Mouse (Mus musculus): ENCODE data around the gene Chrne. TPM values are rescaled to one million over a fixed set of nuclear protein-coding genes. Genes with fewer than 3 reads are reported as not detected.

The Chrne gene
- polyA plus RNA-seq, 1 experiment from 2014 or later, result not detected

DNA sequence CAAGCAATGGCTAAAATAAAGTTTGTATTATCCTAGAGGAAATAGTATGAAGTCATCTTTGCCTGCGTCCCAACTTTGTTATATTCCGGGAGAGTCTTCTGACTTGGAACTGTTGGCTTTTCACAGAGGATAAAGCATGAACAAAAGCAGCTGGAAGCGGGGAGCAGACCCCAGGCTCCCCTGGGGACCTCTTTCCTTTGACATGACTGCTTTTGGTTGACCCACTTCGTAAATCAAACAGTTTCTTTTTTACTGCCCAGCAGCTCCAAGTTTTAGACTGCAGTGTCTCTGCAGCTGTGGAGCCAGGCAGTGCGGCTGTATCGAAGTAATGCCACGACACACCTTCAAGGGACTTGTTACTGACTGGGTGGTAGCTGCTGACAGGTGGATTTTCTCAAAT lies 52.4 kb downstream of the Chrne start:
- ATAC-seq (no peak), DNase-seq (ENCODE audit: low spot score) (no peak)
- Histone ChIP-seq H3K27me3 (replicated peaks; ENCODE audit: insufficient read depth, low read length) (no peaks in the 10 kb centered on the region), H3K9ac (replicated peaks; ENCODE audit: low read depth) (no peak overlapping the region), H3K27ac (ENCODE audit: low read length) (no peak overlapping the region), H3K4me3 (ENCODE audit: low read depth, low read length) (no peak overlapping the region), H3K36me3 (ENCODE audit: insufficient read depth, low read length) (no peaks in the 10 kb centered on the region), H3K4me1 (ENCODE audit: insufficient read depth, low read depth, low read length) (peaks cover 7% of the 10 kb centered on the region; the same call in 1 of the 2 replicates), H3K9me3 (ENCODE audit: low read length) (no peaks in the 10 kb centered on the region), H3K4me2 (replicated peaks; ENCODE audit: low read depth, low read length) (no peak overlapping the region)
- 65% methylated on average over 7 of the region's 7 CpGs for WGBS
- no peak for TF ChIP-seq CTCF (IDR thresholded peaks at IDR 0.05)
- TF ChIP-seq EP300 (IDR thresholded peaks at IDR 0.05), result no peak

Other genes starting within 250 kb of the Chrne start
- 9.1 and 9.6 TPM in 2 replicates for gene Pelp1, start 209.2 kb downstream of the Chrne start, polyA plus RNA-seq (2015; fragmentation: Nextera tagmentation; extraction: Ambion mirVana)
- gene Arrb2, start 186.6 kb downstream of the Chrne start, polyA plus RNA-seq (2015; fragmentation: Nextera tagmentation; extraction: Ambion mirVana), result 12.7 and 13.7 TPM in 2 replicates
- gene Med11, start 167.3 kb downstream of the Chrne start, polyA plus RNA-seq (2015; fragmentation: Nextera tagmentation; extraction: Ambion mirVana), result 37.3 and 37.9 TPM in 2 replicates
- gene Zmynd15, start 159.8 kb downstream of the Chrne start, polyA plus RNA-seq (2015; fragmentation: Nextera tagmentation; extraction: Ambion mirVana), result 1.0 and 1.4 TPM in 2 replicates
- 45.1 and 52.3 TPM in 2 replicates for gene Cxcl16, start 159.2 kb downstream of the Chrne start, polyA plus RNA-seq (2015; fragmentation: Nextera tagmentation; extraction: Ambion mirVana)
- gene Tm4sf5, start 114.0 kb downstream of the Chrne start, polyA plus RNA-seq (2015; fragmentation: Nextera tagmentation; extraction: Ambion mirVana), result 2.6 and 3.8 TPM in 2 replicates
- gene Vmo1, start 104.6 kb downstream of the Chrne start, polyA plus RNA-seq (2015; fragmentation: Nextera tagmentation; extraction: Ambion mirVana), result 0.43 and 0.68 TPM in 2 replicates
- 0.64 and 0.86 TPM in 2 replicates for gene Gltpd2, start 100.0 kb downstream of the Chrne start, polyA plus RNA-seq (2015; fragmentation: Nextera tagmentation; extraction: Ambion mirVana)
- 451 and 505 TPM in 2 replicates for gene Psmb6, start 93.8 kb downstream of the Chrne start, polyA plus RNA-seq (2015; fragmentation: Nextera tagmentation; extraction: Ambion mirVana)
- gene Gm40193, start 86.3 kb downstream of the Chrne start, polyA plus RNA-seq (2015; fragmentation: Nextera tagmentation; extraction: Ambion mirVana), result not detected in 2 replicates
- gene Pld2, start 79.2 kb downstream of the Chrne start, polyA plus RNA-seq (2015; fragmentation: Nextera tagmentation; extraction: Ambion mirVana), result 10.8 and 13.5 TPM in 2 replicates
- 7.4 and 7.6 TPM in 2 replicates for gene Mink1, start 56.3 kb downstream of the Chrne start, polyA plus RNA-seq (2015; fragmentation: Nextera tagmentation; extraction: Ambion mirVana)
- gene 4930544D05Rik, start 3.4 kb downstream of the Chrne start, polyA plus RNA-seq (2015; fragmentation: Nextera tagmentation; extraction: Ambion mirVana), result not detected in 2 replicates
- 0.55 and 0.66 TPM in 2 replicates for gene Gp1ba, start 19.9 kb upstream of the Chrne start, polyA plus RNA-seq (2015; fragmentation: Nextera tagmentation; extraction: Ambion mirVana)
- gene Rnf167, start 28.0 kb upstream of the Chrne start, polyA plus RNA-seq (2015; fragmentation: Nextera tagmentation; extraction: Ambion mirVana), result 112 and 119 TPM in 2 replicates
- 118 and 121 TPM in 2 replicates for gene Slc25a11, start 28.3 kb upstream of the Chrne start, polyA plus RNA-seq (2015; fragmentation: Nextera tagmentation; extraction: Ambion mirVana)
- 1,176 and 1,206 TPM in 2 replicates for gene Pfn1, start 35.4 kb upstream of the Chrne start, polyA plus RNA-seq (2015; fragmentation: Nextera tagmentation; extraction: Ambion mirVana)
- 20.8 and 23.1 TPM in 2 replicates for gene Eno3, start 38.0 kb upstream of the Chrne start, polyA plus RNA-seq (2015; fragmentation: Nextera tagmentation; extraction: Ambion mirVana)
- gene Spag7, start 50.2 kb upstream of the Chrne start, polyA plus RNA-seq (2015; fragmentation: Nextera tagmentation; extraction: Ambion mirVana), result 84.6 and 95.5 TPM in 2 replicates
- gene Camta2, start 68.9 kb upstream of the Chrne start, polyA plus RNA-seq (2015; fragmentation: Nextera tagmentation; extraction: Ambion mirVana), result 8.7 and 9.9 TPM in 2 replicates
- gene Inca1, start 80.9 kb upstream of the Chrne start, polyA plus RNA-seq (2015; fragmentation: Nextera tagmentation; extraction: Ambion mirVana), result 2.4 and 2.6 TPM in 2 replicates
- gene Kif1c, start 81.3 kb upstream of the Chrne start, polyA plus RNA-seq (2015; fragmentation: Nextera tagmentation; extraction: Ambion mirVana), result 4.8 and 5.3 TPM in 2 replicates
- 3.5 and 3.6 TPM in 2 replicates for gene Zfp3, start 145.0 kb upstream of the Chrne start, polyA plus RNA-seq (2015; fragmentation: Nextera tagmentation; extraction: Ambion mirVana)
- gene Scimp, start 193.4 kb upstream of the Chrne start, polyA plus RNA-seq (2015; fragmentation: Nextera tagmentation; extraction: Ambion mirVana), result 0.96 and 2.1 TPM in 2 replicates
- 35.3 and 35.6 TPM in 2 replicates for gene Rabep1, start 225.6 kb upstream of the Chrne start, polyA plus RNA-seq (2015; fragmentation: Nextera tagmentation; extraction: Ambion mirVana)